Mouse (Mus musculus) myocyte (in vitro differentiated cells): ENCODE measurements around the gene Gm4871. TPM values are rescaled to one million over a fixed set of nuclear protein-coding genes. Genes with fewer than 3 reads are reported as not detected.
"Not testable (repeated sequence)": the region's sequence is repeated elsewhere in the genome, so short reads cannot be mapped to it uniquely, and the experiment has no call there.

Source experiments
- H3K27me3 ChIP-seq: one replicate; pipeline ENCODE4 v1.6.1; 2011; ENCODE audit not compliant: control insufficient read depth, insufficient read depth, insufficient read length
- H3K36me3 ChIP-seq: one replicate; pipeline ENCODE4 v1.6.1; 2011; ENCODE audit not compliant: control insufficient read depth, insufficient read depth
- H3K4me2 ChIP-seq: one replicate; pipeline ENCODE4 v1.6.1; 2011; ENCODE audit warnings: low read depth, control low read depth
- H3K4me3 ChIP-seq: one replicate; pipeline ENCODE4 v1.5.1; 2011; ENCODE audit warnings: mild to moderate bottlenecking, control low read depth, moderate library complexity
- H3K79me2 ChIP-seq: one replicate; pipeline ENCODE4 v1.6.1; 2011; ENCODE audit not compliant: control insufficient read depth, insufficient read depth
- H3ac ChIP-seq: one replicate; pipeline ENCODE4 v1.6.1; 2011; ENCODE audit not compliant: control insufficient read depth, insufficient read length
- CEBPB ChIP-seq: IDR thresholded peaks from 2 replicates; pipeline ENCODE4 v1.6.1; 2011; ENCODE audit warnings: mild to moderate bottlenecking, moderate library complexity; ENCODE audit not compliant: poor library complexity, insufficient read depth, severe bottlenecking
- E2F4 ChIP-seq: IDR thresholded peaks from one replicate; pipeline ENCODE4 v1.6.1; 2011; ENCODE audit warnings: mild to moderate bottlenecking, control low read depth, moderate library complexity; ENCODE audit not compliant: insufficient read depth
- MAX ChIP-seq: IDR thresholded peaks from one replicate; pipeline ENCODE4 v1.6.1; 2011; ENCODE audit warnings: low read depth, mild to moderate bottlenecking, control low read depth
- MYOD1 ChIP-seq, 3 experiments: IDR thresholded peaks; one replicate each; pipeline ENCODE4 v1.6.1; 2011; ENCODE audit warnings: control low read depth in 2 of 3, low read depth in 2 of 3, mild to moderate bottlenecking in 2 of 3, moderate library complexity in 1 of 3; ENCODE audit not compliant: insufficient read length in 2 of 3, control insufficient read depth in 1 of 3
- MYOG ChIP-seq, 3 experiments: IDR thresholded peaks; one replicate each; pipeline ENCODE4 v1.6.1; 2011; ENCODE audit warnings: control low read depth in 2 of 3, low read depth in 2 of 3, mild to moderate bottlenecking in 2 of 3; ENCODE audit not compliant: insufficient read length in 2 of 3, control insufficient read depth in 1 of 3, insufficient read depth in 1 of 3
- POLR2A ChIP-seq: IDR thresholded peaks from one replicate; pipeline ENCODE4 v1.6.1; 2011; ENCODE audit warnings: low read depth, mild to moderate bottlenecking, control low read depth, moderate library complexity; ENCODE audit not compliant: insufficient read length
- POLR2AphosphoS2 ChIP-seq: IDR thresholded peaks from one replicate; pipeline ENCODE4 v1.6.1; 2011; ENCODE audit warnings: low read depth, control low read depth; ENCODE audit not compliant: insufficient read length
- REST ChIP-seq: IDR thresholded peaks from one replicate; pipeline ENCODE4 v1.6.1; 2011; ENCODE audit warnings: mild to moderate bottlenecking, control low read depth, moderate library complexity; ENCODE audit not compliant: insufficient read depth, insufficient read length
- SRF ChIP-seq: IDR thresholded peaks from one replicate; pipeline ENCODE4 v1.6.1; 2011; ENCODE audit warnings: low read depth; ENCODE audit not compliant: control insufficient read depth, insufficient read length
- TCF12 ChIP-seq: IDR thresholded peaks from one replicate; pipeline ENCODE4 v1.6.1; 2011; ENCODE audit warnings: mild to moderate bottlenecking, control low read depth; ENCODE audit not compliant: poor library complexity, insufficient read depth, severe bottlenecking
- TCF3 ChIP-seq: IDR thresholded peaks from one replicate; pipeline ENCODE4 v1.6.1; 2011; ENCODE audit warnings: low read depth, control low read depth; ENCODE audit not compliant: insufficient read length
- USF1 ChIP-seq: IDR thresholded peaks from one replicate; pipeline ENCODE4 v1.6.1; 2011; ENCODE audit warnings: low read depth, mild to moderate bottlenecking, control low read depth, moderate library complexity
- polyA plus RNA-seq: library from polyadenylated mRNA; unstranded; fragments of >200 nt; fragmentation: generic; extraction: Trizol; gene quantifications from one replicate; pipeline ENCODE4 v1.2.1, GENCODE M21; 2012; ENCODE audit warnings: missing spikeins

The Gm4871 gene
- polyA plus RNA-seq, 1 experiment: not detected

GRCm38 (mm10) chr5:145041628-145042027 is 9.1 kb upstream of the Gm4871 start:
- no peak for TF ChIP-seq CEBPB
- no peak overlapping the region for H3K4me2 ChIP-seq
- H3K4me3 ChIP-seq: no peak overlapping the region
- H3K79me2 ChIP-seq: no peaks in the 10 kb centered on the region
- H3K27me3 ChIP-seq: no peaks in the 10 kb centered on the region
- H3ac ChIP-seq: no peak overlapping the region
- H3K36me3 ChIP-seq: no peaks in the 10 kb centered on the region

DNA sequence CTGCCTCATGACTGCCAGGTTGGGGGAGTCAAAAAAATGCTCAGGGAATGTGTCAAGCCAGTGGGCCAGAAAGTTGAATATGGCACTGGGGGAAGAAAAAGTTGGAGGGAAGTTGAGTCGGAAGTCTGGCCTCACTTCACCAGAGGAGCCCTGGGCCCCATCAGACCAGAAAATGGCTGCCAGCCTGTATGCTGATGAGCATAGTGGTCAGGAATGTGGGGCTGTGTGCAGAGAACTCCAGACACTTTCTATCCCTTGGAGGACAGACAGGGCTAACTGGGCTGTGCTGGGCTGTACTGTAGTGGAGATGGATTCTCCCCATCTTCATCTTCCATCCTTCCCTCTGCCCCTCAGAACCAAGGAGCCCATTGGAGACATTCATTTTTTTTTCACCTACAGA is 2.1 kb downstream of the Gm4871 start:
- not testable (repeated sequence) for H3K36me3 ChIP-seq, H3K4me2 ChIP-seq, H3K4me3 ChIP-seq, H3K79me2 ChIP-seq, H3ac ChIP-seq, H3K27me3 ChIP-seq

DNA sequence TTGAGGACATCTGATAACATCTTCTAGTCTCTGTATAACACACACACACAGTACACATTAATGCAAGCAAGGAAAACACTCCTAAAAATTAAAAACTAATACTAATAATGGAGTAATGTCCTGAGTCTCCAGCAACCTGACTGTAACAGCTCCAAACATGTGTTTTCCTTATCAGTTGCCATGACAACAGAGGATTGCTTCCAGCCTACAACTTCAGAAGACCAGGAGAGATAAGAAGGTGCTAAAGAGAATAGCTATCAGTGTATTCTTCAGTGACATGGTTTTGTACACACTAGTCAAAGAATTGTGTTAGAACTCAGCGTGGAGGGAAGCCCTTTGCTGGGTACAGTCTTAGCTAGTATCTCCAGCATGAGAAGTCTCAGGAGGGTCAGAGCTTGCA is 11.8 kb downstream of the Gm4871 start:
- not testable (repeated sequence) for H3K4me3 ChIP-seq, H3K36me3 ChIP-seq, H3K4me2 ChIP-seq, H3K27me3 ChIP-seq, H3ac ChIP-seq, H3K79me2 ChIP-seq

DNA sequence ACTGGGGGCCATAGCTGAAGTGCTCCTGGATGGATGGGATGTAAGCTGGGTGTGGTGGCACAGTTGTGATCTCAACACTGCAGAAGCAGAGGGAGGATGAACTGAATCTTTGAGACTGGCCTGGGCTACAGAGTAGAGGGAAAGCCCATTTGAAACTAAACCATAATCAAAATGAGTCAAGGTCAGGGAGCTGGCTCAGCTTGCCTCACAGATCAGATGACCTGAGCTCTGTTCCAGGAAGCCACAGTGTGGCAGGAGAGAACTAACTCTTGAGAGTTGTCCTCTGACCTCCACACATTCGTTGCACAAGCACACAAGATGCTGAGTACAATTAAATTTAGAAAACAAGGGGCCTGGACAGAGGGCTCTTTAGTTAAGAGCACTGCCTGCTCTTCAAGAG is 12.3 kb downstream of the Gm4871 start:
- not testable (repeated sequence) for H3K27me3 ChIP-seq, H3K4me2 ChIP-seq, H3ac ChIP-seq, H3K79me2 ChIP-seq, H3K4me3 ChIP-seq, H3K36me3 ChIP-seq

GRCm38 (mm10) chr5:145016761-145017160 is 15.8 kb downstream of the Gm4871 start:
- not testable (repeated sequence) for H3K4me2 ChIP-seq, H3K4me3 ChIP-seq, H3K36me3 ChIP-seq, H3K79me2 ChIP-seq, H3K27me3 ChIP-seq, H3ac ChIP-seq

DNA sequence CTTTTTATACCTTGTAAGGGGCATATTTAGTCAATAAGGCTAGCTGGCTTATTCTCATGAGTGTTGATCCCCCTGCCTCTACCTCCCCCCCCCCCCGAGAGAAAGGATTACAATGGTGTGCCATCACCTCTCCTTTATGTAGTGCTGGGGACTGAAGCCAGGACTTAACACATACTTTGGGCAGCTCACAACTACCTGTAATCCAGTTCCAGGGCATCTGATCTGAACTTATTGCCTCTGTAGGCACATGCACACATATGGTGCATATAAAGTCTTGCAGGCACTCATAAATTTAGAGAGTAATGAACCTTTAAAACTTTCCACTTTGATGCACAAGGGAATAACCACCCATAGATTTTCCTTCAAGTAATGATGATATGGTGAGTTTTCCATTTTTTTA is 18.3 kb downstream of the Gm4871 start:
- TF ChIP-seq E2F4 (no peak), CEBPB (no peak), POLR2AphosphoS2 (no peak), REST (no peak), MAX (no peak), MYOD1 (IDR thresholded peaks at IDR 0.05; ENCODE audit: control insufficient read depth in 1 of 3, insufficient read length in 2 of 3, low read depth in 2 of 3) (no peak), TCF3 (no peak), TCF12 (no peak), POLR2A (no peak), SRF (no peak), MYOG (IDR thresholded peaks at IDR 0.05; ENCODE audit: control insufficient read depth in 1 of 3, insufficient read depth in 1 of 3, insufficient read length in 2 of 3, low read depth in 2 of 3) (no peak), USF1 (no peak)
- no peaks in the 10 kb centered on the region for H3K79me2 ChIP-seq
- H3K4me3 ChIP-seq: no peak overlapping the region
- peaks cover 18% of the 10 kb centered on the region for H3K27me3 ChIP-seq
- H3ac ChIP-seq: no peak overlapping the region
- no peak overlapping the region for H3K4me2 ChIP-seq
- H3K36me3 ChIP-seq: no peaks in the 10 kb centered on the region

DNA sequence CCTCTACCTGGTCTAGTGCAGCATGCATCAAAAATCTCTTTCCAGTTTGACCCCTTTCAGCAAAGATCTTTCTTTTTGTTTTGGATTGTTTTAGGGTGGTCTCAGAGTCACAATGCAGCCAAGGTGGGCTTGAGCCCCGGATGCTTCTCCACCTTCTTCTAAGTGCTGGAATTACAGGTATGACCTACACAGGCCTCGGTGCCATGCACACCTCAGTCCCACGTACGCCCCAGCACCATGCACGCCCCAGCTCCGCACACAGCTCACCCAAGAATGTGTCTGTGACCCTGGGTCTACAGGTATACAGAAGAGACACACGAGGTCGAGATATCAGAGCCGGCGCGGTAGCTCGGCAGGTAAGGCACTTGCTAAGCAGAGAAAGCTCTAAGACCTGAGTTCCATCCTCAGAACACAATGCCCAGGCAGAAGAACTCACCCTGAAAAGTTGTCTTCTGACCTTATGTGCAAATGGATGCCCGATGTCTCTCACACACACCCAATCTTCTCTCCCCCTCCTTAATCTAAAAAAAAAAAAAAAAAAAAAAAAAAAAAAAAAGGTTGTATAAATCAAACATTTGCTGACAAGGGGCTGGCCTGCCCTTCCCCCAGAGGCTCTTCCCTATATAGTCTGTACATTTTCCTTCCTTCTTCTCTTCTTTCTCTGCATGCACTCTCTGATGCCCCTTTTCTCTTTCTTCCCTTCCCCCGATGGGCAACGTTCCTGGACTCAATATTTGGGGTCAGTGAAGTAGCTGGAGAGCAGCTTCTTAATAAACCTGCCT is 23.5 kb downstream of the Gm4871 start:
- H3K4me3 ChIP-seq: no peak overlapping the region
- no peaks in the 10 kb centered on the region for H3K36me3 ChIP-seq
- H3K27me3 ChIP-seq: peaks cover 17% of the 10 kb centered on the region
- H3K4me2 ChIP-seq: no peak overlapping the region
- no peak overlapping the region for H3ac ChIP-seq
- no peak for TF ChIP-seq TCF3
- TF ChIP-seq TCF12: no peak
- no peak for TF ChIP-seq E2F4
- no peak for TF ChIP-seq MAX
- no peak for TF ChIP-seq MYOD1 (IDR thresholded peaks at IDR 0.05; ENCODE audit: control insufficient read depth in 1 of 3, insufficient read length in 2 of 3, low read depth in 2 of 3)
- TF ChIP-seq CEBPB: no peak
- TF ChIP-seq POLR2A: no peak
- TF ChIP-seq USF1: no peak
- no peaks in the 10 kb centered on the region for H3K79me2 ChIP-seq
